Mouse (Mus musculus) testis, postnatal 14 days (tissue): Measurements from ENCODE around the gene Tex101.
"Not testable (repeated sequence)": the region's sequence is repeated elsewhere in the genome, so short reads cannot be mapped to it uniquely, and the experiment has no call there.

ENCODE experiments used
- DNase-seq: peaks from one replicate; pipeline ENCODE4 v3.0.0; 2021; ENCODE audit warnings: low spot score

The Tex101 gene

GRCm38 (mm10) chr7:24630116-24630880 is 46.2 kb downstream of the Tex101 start:
- DNase-seq: no peak

- no peak for DNase-seq
These were observed 46.8 kb downstream of the Tex101 start for GRCm38 (mm10) chr7:24629672-24630071.

GRCm38 (mm10) chr7:24628685-24629610 is 47.5 kb downstream of the Tex101 start:
- peak; percentile 90 for DNase-seq

- no peak for DNase-seq
These were observed 53.5 kb downstream of the Tex101 start for GRCm38 (mm10) chr7:24622967-24623366.

- no peak for DNase-seq
These were observed 55.3 kb downstream of the Tex101 start for GRCm38 (mm10) chr7:24621193-24621592.

- DNase-seq: peak; percentile 43
These were observed 56.6 kb downstream of the Tex101 start for GRCm38 (mm10) chr7:24619671-24620397.

- not testable (repeated sequence) for DNase-seq
These were observed 58.1 kb downstream of the Tex101 start for GRCm38 (mm10) chr7:24618374-24618773.
